Mouse (Mus musculus): ENCODE measurements at regions not wholly inside any gene's neighbourhood (a gene's known extent, or its start where the extent isn't known, plus 50 kb on each side); places are given as distances from the start of the nearest gene placed in this dataset.
"Not testable (repeated sequence)": the region's sequence is repeated elsewhere in the genome, so short reads cannot be mapped to it uniquely, and the experiment has no call there.

GRCm38 (mm10) chr2:166476953-166477352 lies 236.7 kb downstream of the Prex1 start:
- DNase-seq (ENCODE audit: low spot score in 2 of 2) = no peak

- DNase-seq (ENCODE audit: low spot score in 2 of 2) = no peak
Observed at GRCm38 (mm10) chr2:166475624-166476023, 238.0 kb downstream of the Prex1 start.

GRCm38 (mm10) chr2:166474601-166475000 lies 239.0 kb downstream of the Prex1 start:
- no peak for DNase-seq (ENCODE audit: low spot score in 2 of 2)

GRCm38 (mm10) chr2:166471257-166471753 lies 242.3 kb downstream of the Prex1 start:
- DNase-seq (ENCODE audit: low spot score in 2 of 2) = peak; percentile 72 to 77

- peak in 1 of 2 experiments; percentile 27 for DNase-seq (ENCODE audit: low spot score in 2 of 2)
Observed at GRCm38 (mm10) chr2:166469046-166469593, 244.5 kb downstream of the Prex1 start.

GRCm38 (mm10) chr2:166467137-166467536 lies 246.5 kb downstream of the Prex1 start:
- DNase-seq (ENCODE audit: low spot score in 2 of 2) = peak in 1 of 2 experiments; percentile 28

GRCm38 (mm10) chr2:166465531-166465930 lies 248.1 kb downstream of the Prex1 start:
- DNase-seq (ENCODE audit: low spot score in 2 of 2) = no peak

GRCm38 (mm10) chr2:166463539-166463938 lies 250.1 kb downstream of the Prex1 start:
- DNase-seq (ENCODE audit: low spot score in 2 of 2) = peak; percentile 55 to 75

GRCm38 (mm10) chr2:166461956-166462355 lies 251.7 kb downstream of the Prex1 start:
- peak in 1 of 2 experiments; percentile 31 for DNase-seq (ENCODE audit: low spot score in 2 of 2)

- no peak for DNase-seq (ENCODE audit: low spot score in 2 of 2)
Observed at GRCm38 (mm10) chr2:166461103-166461502, 252.5 kb downstream of the Prex1 start.

- DNase-seq (ENCODE audit: low spot score in 2 of 2) = no peak
Observed at GRCm38 (mm10) chr2:166459955-166460354, 253.7 kb downstream of the Prex1 start.

GRCm38 (mm10) chr2:166458953-166459352 lies 254.7 kb downstream of the Prex1 start:
- DNase-seq (ENCODE audit: low spot score in 2 of 2) = no peak

- no peak for DNase-seq (ENCODE audit: low spot score in 2 of 2)
Observed at GRCm38 (mm10) chr2:166457381-166458172, 256.1 kb downstream of the Prex1 start.

GRCm38 (mm10) chr2:166454160-166454888 lies 259.3 kb downstream of the Prex1 start:
- DNase-seq (ENCODE audit: low spot score in 2 of 2) = peak in 1 of 2 experiments; percentile 48

GRCm38 (mm10) chr2:166450964-166451363 lies 262.7 kb downstream of the Prex1 start:
- no peak for DNase-seq (ENCODE audit: low spot score in 2 of 2)

- no peak for DNase-seq (ENCODE audit: low spot score in 2 of 2)
Observed at GRCm38 (mm10) chr2:166450380-166450779, 263.3 kb downstream of the Prex1 start.

GRCm38 (mm10) chr2:166448724-166449123 lies 264.9 kb downstream of the Prex1 start:
- no peak for DNase-seq (ENCODE audit: low spot score in 2 of 2)

GRCm38 (mm10) chr2:166448161-166448560 lies 265.5 kb downstream of the Prex1 start:
- DNase-seq (ENCODE audit: low spot score in 2 of 2) = peak; percentile 68 to 70

- DNase-seq (ENCODE audit: low spot score in 2 of 2) = no peak
Observed at GRCm38 (mm10) chr2:166446536-166446935, 267.1 kb downstream of the Prex1 start.

GRCm38 (mm10) chr2:166445824-166446223 lies 267.8 kb downstream of the Prex1 start:
- not testable (repeated sequence) for DNase-seq (ENCODE audit: low spot score in 2 of 2)

- no peak for DNase-seq (ENCODE audit: low spot score in 2 of 2)
Observed at GRCm38 (mm10) chr2:166442997-166443396, 270.6 kb downstream of the Prex1 start.

All from right cerebral cortex, postnatal 10 days (tissue).